Mouse (Mus musculus) retina, adult 2 months (tissue): ENCODE measurements at regions not wholly inside any gene's neighbourhood (a gene's known extent, or its start where the extent isn't known, plus 50 kb on each side); places are given as distances from the start of the nearest gene placed in this dataset.
"Not testable (repeated sequence)": the region's sequence is repeated elsewhere in the genome, so short reads cannot be mapped to it uniquely, and the experiment has no call there.

Experiments
- DNase-seq: peaks from one replicate; pipeline ENCODE4 v3.0.0-alpha.2; 2012; ENCODE audit warnings: low read depth, low spot score

DNA sequence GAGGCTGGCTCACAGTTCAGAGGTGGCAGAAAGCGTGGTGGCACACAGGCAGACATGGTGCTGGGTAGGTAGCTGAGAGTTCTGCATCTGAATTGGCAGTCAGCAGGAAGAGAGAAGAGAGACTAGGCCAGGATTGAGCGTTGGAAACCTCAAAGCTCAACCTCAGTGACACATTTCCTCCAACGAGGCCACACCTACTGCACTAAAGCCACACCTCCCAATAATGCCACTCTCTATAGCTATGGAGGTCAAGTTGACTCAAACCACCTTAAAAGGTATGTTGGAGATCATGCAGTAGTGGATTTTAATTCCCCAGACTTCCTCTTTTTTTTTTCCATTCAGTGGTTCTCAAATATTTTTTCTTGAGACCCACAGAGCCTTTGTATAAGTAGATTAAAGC is 57.1 kb downstream of the Ccdc54 start:
- DNase-seq = no peak

DNA sequence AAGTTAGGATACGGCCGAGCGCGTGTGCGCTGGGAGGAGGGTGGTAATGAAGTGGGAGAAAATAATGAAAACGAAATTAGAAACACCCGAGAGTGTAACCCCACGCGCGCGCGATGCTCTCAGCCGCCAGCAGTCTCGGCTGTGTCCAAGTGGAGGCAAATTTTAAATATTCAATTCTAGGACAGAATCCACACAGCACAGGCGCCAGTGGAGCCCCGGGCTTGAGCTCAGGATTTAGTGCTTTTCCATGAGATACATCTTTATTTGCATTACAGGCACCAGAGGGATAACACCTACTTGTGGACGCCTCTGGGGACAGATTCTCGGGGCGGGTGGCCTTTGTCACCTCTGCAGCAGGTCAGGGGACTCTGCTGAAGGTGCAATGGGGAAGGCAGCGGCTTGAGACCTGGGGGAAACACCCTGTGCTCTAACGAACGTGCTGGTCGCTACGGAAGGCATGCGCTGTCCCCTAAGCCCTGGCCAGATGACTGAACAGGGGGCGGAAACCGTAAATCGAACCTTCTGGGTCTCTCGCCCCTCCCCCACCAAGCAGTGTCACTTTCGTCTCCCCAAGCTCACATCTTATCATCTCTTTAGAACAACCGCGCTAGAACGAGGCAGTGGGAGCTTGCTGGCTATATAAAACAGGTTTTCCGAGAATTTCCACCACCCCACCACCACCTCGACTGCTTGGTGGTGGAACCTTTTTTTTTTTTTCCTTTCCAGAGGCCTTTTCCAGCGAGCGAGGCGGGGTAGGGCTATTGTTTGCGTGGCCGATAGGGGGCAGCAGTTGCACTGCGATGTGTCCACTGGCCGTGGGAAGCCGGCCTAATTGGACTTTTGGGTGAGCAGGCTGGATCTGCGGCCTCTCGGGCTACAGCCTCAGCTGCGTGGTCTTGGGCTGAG is 61.2 kb downstream of the Ccdc54 start:
- peak; percentile 59 for DNase-seq

DNA sequence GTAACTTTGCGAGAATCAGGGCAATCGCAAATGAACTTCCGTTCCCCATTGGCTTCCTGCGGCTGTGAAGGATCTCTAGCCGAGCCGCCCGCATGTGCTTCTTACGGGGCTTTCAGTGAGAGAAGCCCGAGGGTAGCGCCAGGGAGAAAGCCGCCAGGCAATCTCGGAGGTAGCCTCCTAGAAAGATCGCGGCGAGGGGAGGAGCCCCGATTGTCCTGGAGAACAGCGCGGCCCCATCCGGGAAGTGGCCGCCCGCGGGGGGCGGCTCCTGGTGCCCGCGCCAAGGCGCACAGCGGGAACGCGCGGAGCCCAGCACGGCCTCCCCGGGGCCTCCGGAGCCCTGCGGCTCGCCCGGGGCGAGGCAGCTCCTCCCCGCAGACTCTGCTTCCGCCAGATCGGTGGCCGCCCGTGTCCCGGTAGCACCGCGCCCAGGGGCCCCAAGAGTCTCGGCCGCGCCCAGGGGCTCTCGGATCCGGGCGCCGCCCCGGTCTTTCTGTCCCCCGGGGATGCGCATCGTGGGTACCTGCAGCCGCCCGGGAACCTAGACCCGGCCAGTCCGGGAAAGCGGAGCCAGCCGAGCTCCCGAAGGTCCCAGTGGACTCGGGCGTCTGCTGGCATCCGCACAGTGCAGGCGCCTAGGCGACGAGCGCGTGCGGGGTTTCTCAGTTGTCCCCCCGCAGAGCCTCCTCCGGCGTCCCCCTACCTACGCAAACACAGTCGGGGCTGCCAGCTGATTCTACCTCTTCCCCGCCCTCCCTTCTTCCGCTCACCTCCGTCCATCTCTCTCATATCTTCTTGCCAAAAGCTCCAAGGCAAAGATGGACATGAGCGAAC is 62.1 kb downstream of the Ccdc54 start:
- no peak for DNase-seq

DNA sequence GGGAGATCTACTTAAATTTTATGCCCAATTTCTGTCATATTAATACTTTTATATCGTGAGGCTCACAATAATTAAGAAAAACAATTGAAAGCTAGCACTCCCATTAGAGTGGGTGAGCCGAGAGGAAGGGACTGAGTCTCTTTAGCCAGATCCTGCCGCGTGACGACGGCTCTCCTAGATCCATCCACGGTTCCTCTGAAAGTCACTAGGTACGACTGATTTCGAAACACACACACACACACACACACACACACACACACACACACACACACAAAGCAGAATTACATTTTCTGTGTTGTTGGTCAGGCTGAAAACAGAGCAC is 62.6 kb downstream of the Ccdc54 start:
- no peak for DNase-seq

DNA sequence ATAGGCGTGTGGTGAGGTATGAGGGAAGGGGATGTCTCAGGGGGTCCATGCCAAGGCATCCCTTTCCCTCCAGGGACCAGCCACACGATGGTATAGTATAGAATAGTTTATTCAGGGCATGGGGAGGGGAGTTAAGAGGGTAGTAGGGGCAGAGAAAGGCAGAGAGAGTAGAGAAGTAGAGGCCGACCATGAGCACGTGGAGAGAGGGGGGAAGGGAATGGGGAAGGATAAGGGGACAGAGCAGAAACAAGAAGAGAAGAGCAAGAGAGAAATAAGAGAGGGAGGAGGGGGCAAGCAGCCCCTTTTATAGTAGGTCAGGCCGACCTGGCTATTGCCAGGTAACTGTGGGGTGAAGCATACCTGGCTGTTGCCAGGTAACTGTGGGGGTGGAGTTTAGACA is 64.0 kb downstream of the Ccdc54 start:
- DNase-seq = not testable (repeated sequence)

DNA sequence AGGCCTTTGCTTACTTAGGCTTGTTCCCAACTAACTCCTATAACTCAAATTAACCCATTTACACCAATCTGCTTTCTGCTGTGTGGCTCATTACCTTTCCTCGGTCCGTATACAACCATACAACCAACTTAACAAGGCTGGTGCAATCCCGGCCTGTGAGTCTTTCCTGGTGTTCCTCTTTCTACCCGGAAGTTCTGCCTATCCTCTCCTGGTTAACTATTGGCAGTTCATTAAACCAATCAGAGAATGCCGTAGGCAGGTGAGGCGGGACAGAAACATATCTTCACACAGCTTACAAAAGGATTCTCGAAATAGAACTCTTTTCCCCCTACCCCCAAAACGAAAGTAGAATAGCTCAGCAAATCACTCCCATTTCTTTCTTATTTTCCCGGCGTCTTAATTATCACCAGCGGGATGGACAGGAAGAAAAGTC is 65.0 kb downstream of the Ccdc54 start:
- DNase-seq = no peak

DNA sequence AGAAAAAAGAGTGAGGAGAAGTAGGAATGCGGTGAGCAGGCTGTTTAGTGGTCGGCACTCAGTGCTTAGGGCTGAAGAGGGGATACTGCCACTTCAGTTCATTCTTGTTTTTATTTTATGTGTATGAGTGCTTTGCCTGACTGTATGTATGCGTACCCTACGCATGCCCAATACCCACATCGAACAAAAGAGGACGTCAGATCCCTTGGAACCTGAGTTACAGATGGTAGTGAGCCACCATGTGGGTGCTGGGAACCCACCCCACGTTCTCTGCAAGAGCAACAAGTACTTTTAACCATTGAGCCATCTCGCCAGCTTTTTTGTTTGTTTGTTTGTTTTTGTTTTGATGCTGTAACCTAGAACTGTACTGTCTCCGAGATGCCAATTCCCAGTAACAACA is 65.5 kb downstream of the Ccdc54 start:
- no peak for DNase-seq

DNA sequence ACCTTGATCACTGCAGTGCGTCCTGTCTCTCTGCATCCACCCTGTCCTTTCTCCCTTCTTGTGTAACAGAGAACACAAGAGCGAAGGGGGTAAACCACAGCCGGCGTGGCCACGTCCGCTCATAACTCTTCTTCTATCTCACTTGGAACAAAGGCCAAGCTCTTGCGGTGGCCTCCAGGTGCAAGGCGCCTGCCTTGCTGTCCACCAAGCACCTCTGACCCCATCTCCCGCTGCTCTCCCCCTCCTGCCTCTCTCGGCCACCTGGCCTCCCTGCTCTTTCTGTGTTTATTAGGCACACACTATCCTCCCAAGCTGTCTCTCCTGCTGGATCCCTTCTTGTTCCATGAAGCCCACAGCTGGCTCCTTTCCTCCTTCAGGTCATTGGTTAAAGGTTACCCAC is 71.3 kb downstream of the Ccdc54 start:
- no peak for DNase-seq

DNA sequence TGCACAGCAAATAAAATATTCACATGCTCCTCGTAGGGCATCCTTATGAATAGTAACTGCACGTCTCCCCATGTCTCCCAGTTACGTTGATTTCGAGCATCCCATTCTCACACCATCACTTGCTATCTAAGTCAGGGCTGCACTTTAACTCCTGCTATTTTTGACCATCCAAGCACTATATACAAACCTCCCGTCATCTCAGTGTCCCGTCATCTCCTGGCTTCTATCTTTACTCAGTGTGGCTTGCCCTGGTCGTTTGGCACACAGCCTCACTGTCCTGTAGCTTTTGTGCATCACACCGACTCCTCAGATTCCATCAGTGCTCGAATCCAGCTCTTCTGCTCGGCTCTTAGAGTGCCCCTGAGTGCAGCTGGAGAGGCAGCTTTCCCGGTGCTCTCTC is 74.4 kb downstream of the Ccdc54 start:
- DNase-seq = no peak

DNA sequence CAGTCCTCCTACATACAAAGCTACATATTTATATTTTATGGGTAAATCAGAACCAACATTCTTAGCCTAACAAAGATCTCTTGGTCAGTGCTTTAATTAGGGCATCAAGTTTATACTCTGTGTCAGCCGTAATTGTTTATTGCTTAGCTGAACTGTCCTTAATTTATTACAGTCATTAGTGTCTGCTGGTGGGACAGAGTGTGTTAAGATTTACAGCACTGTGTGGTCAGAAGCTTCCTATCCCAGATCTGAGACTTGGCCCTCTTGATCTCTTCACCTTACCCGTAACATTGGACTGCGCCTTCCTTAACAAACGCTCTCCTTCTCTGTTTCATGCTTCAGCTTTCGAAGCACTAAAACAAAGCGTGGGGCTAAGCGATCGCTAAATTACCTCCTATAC is 75.9 kb downstream of the Ccdc54 start:
- no peak for DNase-seq

DNA sequence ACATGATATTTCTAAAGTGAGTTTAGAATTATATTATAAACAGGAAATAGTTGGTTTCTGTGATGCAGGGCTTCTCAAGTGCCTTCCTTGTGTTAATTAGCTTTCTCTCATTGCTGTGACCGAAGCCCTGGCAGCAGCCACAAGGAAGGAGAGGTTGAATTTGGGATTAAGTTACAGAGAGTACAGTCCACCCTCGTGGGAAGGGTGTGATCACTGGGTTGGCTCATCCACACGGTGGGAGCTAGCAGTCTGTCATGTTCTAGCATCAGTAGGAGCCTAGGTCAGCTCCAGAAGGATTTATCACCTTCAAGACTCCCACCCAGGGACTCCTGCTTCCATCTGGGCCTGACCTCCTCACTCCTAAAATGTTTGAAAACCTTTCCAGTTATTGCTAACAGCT is 78.9 kb downstream of the Ccdc54 start:
- DNase-seq = no peak

DNA sequence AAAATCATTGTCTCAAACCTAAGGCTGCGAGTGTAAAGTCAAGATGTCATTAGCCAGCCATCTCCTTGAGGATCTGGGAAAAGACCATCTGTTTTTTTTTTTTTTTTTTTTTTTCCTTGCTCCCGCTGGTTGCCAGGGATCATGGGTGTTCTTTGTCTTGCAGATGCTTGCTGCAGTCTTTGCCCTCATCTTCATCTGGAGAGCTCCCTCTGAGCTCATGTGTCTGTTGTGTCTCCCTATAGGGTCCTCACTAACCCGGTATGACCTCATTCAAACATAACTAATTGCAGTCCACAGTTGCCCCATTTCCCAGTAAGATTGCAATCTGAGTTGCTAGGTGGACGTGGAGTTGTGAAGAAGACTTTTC is 77.3 kb upstream of the Bbx start:
- DNase-seq = no peak

DNA sequence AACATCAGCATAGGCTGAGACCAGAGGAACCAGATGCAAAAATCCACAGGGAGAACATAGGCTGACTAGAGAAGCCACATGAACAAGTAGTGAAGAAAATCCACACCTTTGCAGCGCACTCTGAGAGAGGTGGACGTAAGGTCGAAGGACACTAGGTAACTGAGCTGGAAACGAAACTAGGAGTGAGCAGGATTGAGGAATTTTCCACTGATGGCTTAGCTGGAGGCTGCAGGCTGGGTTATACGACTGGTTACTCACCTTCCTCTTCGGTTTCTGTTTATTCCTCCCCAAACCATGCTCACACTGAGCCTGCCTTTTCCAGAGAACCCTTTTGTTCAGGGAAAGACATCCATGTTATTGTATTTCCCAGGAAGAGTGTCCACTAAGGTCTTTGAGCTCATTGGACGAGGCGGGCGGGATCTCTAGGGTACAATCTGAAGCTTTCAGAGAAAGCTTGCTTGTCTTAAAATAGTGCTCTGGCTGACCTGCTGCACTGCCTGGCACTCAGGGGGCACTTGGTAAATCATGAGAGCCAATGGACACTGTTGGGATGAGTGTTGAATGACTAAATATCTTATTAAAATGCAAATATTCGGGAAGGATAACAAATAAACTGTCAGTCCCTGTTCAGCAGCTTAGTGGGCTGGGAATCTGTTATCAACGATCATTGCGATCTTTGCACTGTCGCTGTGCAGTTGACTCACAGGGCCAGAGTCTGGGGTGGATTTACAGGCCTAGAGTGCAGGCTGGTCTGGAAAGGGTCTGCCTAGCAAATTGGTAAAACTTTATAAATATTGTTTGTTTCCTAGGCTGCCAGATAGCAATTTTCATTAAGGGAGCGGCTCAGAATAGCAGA is 76.7 kb upstream of the Bbx start:
- DNase-seq = no peak

DNA sequence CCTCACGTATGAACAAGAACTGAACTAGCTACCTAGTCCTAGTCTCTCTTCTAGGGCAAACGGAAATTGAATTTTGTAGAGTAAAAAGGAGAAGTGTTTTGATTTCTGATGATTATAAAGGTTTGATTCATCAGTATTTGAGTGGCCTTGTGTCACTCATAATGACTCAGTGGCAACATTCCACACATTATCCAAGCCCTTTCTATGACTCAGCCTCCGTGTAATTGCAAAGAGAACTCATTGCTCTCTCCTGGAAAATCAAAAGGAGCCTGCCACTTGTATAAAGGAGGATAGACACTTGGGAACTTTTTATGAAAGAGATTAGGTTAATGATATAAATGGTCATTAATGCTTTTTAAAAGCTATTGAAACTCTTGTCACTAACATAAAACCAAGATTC is 72.4 kb upstream of the Bbx start:
- no peak for DNase-seq

DNA sequence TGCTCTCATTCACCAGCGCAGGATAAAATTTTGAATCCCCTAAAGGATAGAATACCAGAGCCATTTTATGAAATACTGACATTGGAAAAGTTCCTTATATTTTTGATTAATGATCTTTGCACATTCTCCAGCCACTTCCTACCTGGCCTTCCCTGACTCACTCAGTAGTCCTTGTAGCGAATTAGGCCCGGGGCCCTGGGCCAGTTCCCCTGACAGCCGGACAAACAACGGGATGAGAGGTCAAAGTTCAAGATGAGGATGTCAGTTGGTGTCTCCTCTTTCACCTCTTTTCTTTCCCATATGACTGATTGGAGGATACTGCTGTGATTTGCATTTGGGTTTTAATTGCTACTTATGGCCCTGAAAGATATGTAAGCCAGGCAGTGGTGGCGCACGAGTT is 66.7 kb upstream of the Bbx start:
- DNase-seq = no peak

DNA sequence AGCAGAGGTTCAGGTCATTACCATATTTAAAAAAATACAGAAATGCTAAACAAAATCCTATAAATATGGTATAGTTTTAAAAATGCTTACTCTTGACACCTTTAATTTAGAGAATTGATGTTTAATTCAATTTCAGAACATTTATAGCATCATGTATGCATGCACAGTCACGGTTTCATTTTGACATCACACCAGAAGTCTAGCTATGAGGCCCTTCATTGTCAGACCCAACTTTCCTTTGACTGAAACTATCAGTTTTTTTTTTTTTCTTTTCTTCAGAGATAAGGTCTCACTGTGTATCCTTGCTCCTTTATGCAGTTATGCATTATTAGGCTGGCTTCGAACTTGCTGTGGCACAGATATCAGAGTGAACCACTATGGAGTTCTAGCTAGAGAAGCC is 61.5 kb upstream of the Bbx start:
- no peak for DNase-seq

DNA sequence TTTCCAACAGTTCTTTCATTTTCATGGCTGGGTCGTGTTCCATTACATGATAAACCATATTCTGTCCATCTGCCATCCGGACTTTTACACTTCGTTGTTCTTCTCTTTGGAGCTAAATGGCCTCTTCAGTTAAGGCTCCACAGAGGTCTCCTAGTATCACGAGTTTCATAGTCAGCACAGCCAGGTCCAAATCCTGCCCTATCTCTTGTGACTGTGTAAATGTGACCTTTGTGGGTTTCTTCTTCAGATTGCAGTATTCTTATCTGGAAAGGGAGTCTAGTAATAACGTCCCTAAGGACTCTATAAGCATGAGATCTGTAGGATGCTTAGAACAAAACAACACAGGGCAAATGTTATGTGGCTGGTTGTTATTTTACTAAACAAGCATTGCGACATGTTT is 57.1 kb upstream of the Bbx start:
- DNase-seq = no peak

DNA sequence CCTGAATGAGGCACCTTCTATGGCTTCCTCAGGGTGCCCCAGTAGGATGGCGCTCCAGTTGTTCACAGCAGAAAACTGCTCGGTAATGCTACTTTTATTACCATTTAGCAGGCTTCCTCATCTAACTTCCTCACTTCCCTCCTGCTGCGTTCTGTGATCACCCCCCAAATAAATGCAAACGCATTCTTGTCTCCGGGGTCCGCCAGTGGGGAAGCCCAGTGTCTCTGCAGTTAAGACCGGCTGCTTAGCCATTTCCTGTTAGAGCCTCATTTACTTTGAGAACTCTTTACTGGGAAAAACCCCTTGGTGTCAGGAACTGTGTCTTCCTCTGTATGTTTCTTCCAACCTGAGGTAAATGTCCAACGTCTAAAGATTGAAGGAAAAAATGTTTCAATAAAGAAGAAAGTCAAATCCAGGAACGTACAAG is 50.2 kb upstream of the Bbx start:
- no peak for DNase-seq
